Mouse (Mus musculus): ENCODE results near the gene Nexmif. TPM values are rescaled to one million over a fixed set of nuclear protein-coding genes. Genes with fewer than 3 reads are reported as not detected.

Gene Nexmif
- polyA plus RNA-seq, 1 experiment from 2014 or later = 1.4 TPM

GRCm38 (mm10) chrX:104054848-104055247, 146.1 kb downstream of the Nexmif start:
- H3K36me3 ChIP-seq = no peaks in the 10 kb centered on the region
- H3K4me3 ChIP-seq = no peak overlapping the region
- no peak for ATAC-seq (ENCODE audit: extremely low read depth, insufficient number of reproducible peaks, low FRiP score, low TSS enrichment)
- 51% methylated on average over 2 of the region's 2 CpGs for WGBS
- H3K9me3 ChIP-seq = peaks cover 3% of the 10 kb centered on the region; the same call in 1 of the 2 replicates
- no peaks in the 10 kb centered on the region for H3K27me3 ChIP-seq (replicated peaks)
- no peak overlapping the region for H3K4me2 ChIP-seq
- H3K9ac ChIP-seq = no peak overlapping the region
- H3K4me1 ChIP-seq = no peaks in the 10 kb centered on the region
- H3K27ac ChIP-seq (replicated peaks) = no peak overlapping the region

GRCm38 (mm10) chrX:104040276-104040675, 160.7 kb downstream of the Nexmif start:
- Histone ChIP-seq H3K27ac (replicated peaks) (no peak overlapping the region), H3K4me1 (no peaks in the 10 kb centered on the region), H3K9me3 (no peaks in the 10 kb centered on the region), H3K9ac (no peak overlapping the region), H3K4me3 (no peak overlapping the region), H3K27me3 (replicated peaks) (peaks cover 44% of the 10 kb centered on the region), H3K36me3 (no peaks in the 10 kb centered on the region), H3K4me2 (no peak overlapping the region)
- no peak for ATAC-seq (ENCODE audit: extremely low read depth, insufficient number of reproducible peaks, low FRiP score, low TSS enrichment)

GRCm38 (mm10) chrX:104033843-104034242, 167.1 kb downstream of the Nexmif start:
- WGBS = 72% methylated on average over 5 of the region's 5 CpGs
- H3K27me3 ChIP-seq (replicated peaks) = peaks cover 19% of the 10 kb centered on the region; the same call in 1 of the 2 replicates
- ATAC-seq (ENCODE audit: extremely low read depth, insufficient number of reproducible peaks, low FRiP score, low TSS enrichment) = no peak
- H3K4me3 ChIP-seq = no peak overlapping the region
- H3K9ac ChIP-seq = no peak overlapping the region
- no peak overlapping the region for H3K4me2 ChIP-seq
- H3K4me1 ChIP-seq = no peaks in the 10 kb centered on the region
- no peaks in the 10 kb centered on the region for H3K36me3 ChIP-seq
- no peak overlapping the region for H3K27ac ChIP-seq (replicated peaks)
- H3K9me3 ChIP-seq = no peaks in the 10 kb centered on the region

GRCm38 (mm10) chrX:104032756-104033155, 168.2 kb downstream of the Nexmif start:
- Histone ChIP-seq H3K4me1 (no peaks in the 10 kb centered on the region), H3K4me3 (no peak overlapping the region), H3K27me3 (replicated peaks) (peaks cover 26% of the 10 kb centered on the region), H3K9me3 (no peaks in the 10 kb centered on the region), H3K27ac (replicated peaks) (no peak overlapping the region), H3K9ac (no peak overlapping the region), H3K4me2 (no peak overlapping the region), H3K36me3 (no peaks in the 10 kb centered on the region)
- 32% methylated on average over 4 of the region's 4 CpGs for WGBS
- no peak for ATAC-seq (ENCODE audit: extremely low read depth, insufficient number of reproducible peaks, low FRiP score, low TSS enrichment)

MicroRNAs within 50 kb of the gene (microRNA counts, 519-probe panel; counts per million panel counts)
- 209 counts per million, percentile 61 among the panel's probes with 10 or more counts for microRNA mmu-miR-672

Small RNAs within 50 kb of the gene (microRNA-seq; reads per million reads assigned to microRNA genes)
- gene Gm24993 = not detected
- gene Mir672 = 111 reads per million, percentile 55 among the genes with 10 or more reads in this experiment

Other genes with a start within 250 kb of the Nexmif start
- gene Rlim, start 219.9 kb downstream of the Nexmif start, polyA plus RNA-seq (2015; fragmentation: Nextera tagmentation; extraction: Ambion mirVana) = 18.2 and 18.3 TPM in 2 replicates
- 8.2 and 8.4 TPM in 2 replicates for gene Abcb7, start 212.7 kb upstream of the Nexmif start, polyA plus RNA-seq (2015; fragmentation: Nextera tagmentation; extraction: Ambion mirVana)